Comparison of ENCODE assay signal across 24 mouse cellular contexts in genomic region chr6:48704146-48704545, GRCm38 (mm10). TPM values are rescaled to one million over a fixed set of nuclear protein-coding genes. Genes with fewer than 3 reads are reported as not detected.
"Had no signal": no experiment of that assay in that cellular context is flagged by ENCODE, and none has a peak within 500 bp of the region (broad histone marks: within the 10 kb centered on the region; RNA-seq: fewer than 3 reads in every experiment).

No protein-coding gene starts in this region.

- H3K27ac ChIP-seq: liver, embryonic 14.5 days; midbrain, embryonic 13.5 days; neural tube, embryonic 15.5 days; stomach, embryonic 15.5 days had no signal

- H3K9me3 ChIP-seq: midbrain, embryonic 13.5 days; neural tube, embryonic 15.5 days; stomach, embryonic 15.5 days had no signal

- H3K4me3 ChIP-seq: midbrain, embryonic 13.5 days; neural tube, embryonic 15.5 days; stomach, embryonic 15.5 days had no signal

- H3K27me3 ChIP-seq: midbrain, embryonic 13.5 days; neural tube, embryonic 15.5 days; stomach, embryonic 15.5 days had no signal

- H3K36me3 ChIP-seq: midbrain, embryonic 13.5 days; neural tube, embryonic 15.5 days; stomach, embryonic 15.5 days had no signal

- H3K9ac ChIP-seq: liver, embryonic 14.5 days; midbrain, embryonic 13.5 days; neural tube, embryonic 15.5 days; stomach, embryonic 15.5 days had no signal

- H3K4me1 ChIP-seq: midbrain, embryonic 13.5 days; neural tube, embryonic 15.5 days; stomach, embryonic 15.5 days had no signal

- H3K4me2 ChIP-seq: midbrain, embryonic 13.5 days; neural tube, embryonic 15.5 days; stomach, embryonic 15.5 days had no signal

- DNase-seq: kidney, postnatal 10 days; kidney, postnatal 4 days; left cerebral cortex, postnatal 4 days; lung, adult 2 months; lung, postnatal 36 days; right cerebral cortex, adult 18-20 months; right cerebral cortex, postnatal 25 days; thymus, adult 2 months; thymus, postnatal 36 days had no signal

- ATAC-seq: intestine, embryonic 16.5 days; lung, postnatal 0 days; midbrain, embryonic 13.5 days had no signal

RNA-seq across cellular contexts. Expression of gene Gm28053, which starts 14.3 kb away (rescaled TPM):
- total RNA-seq: left cerebral cortex, postnatal 10 days; left cerebral cortex, postnatal 4 days; midbrain, postnatal 0 days had no signal
- polyA plus RNA-seq: midbrain, embryonic 13.5 days; midbrain, postnatal 0 days; neural tube, embryonic 11.5 days; neural tube, embryonic 15.5 days; testis, adult 2 months had no signal

RNA-seq across cellular contexts. Expression of gene Gimap7, which starts 14.3 kb away (rescaled TPM):
- total RNA-seq: layer of hippocampus, adult 8-10 months; layer of hippocampus, postnatal 14 days; left cerebral cortex, adult 18-20 months; left cerebral cortex, postnatal 10 days; left cerebral cortex, postnatal 4 days; midbrain, postnatal 0 days had no signal
- polyA plus RNA-seq: kidney, embryonic 14.5 days; limb, embryonic 14.5 days; midbrain, embryonic 13.5 days; midbrain, postnatal 0 days; neural tube, embryonic 11.5 days; neural tube, embryonic 15.5 days; stomach, embryonic 15.5 days; testis, adult 2 months had no signal
